Mouse (Mus musculus) adipocyte (in vitro differentiated cells): ENCODE data around the gene Rbm15.

Experiments used
- DNase-seq: peaks from one replicate; pipeline ENCODE4 v3.0.0-alpha.2; 2016; ENCODE audit warnings: low spot score

Gene Rbm15

GRCm38 (mm10) chr3:107333381-107334201 lies at the start of gene Rbm15:
Rbm15 (minus strand) TSS chr3:107333673.
- DNase-seq = peak; percentile 99

GRCm38 (mm10) chr3:107379422-107379821 lies 45.9 kb upstream of the Rbm15 start:
- peak; percentile 24 for DNase-seq

GRCm38 (mm10) chr3:107378626-107379025 lies 45.2 kb upstream of the Rbm15 start:
- DNase-seq = no peak

GRCm38 (mm10) chr3:107374948-107375664 lies 41.6 kb upstream of the Rbm15 start:
- DNase-seq = no peak

GRCm38 (mm10) chr3:107369156-107369555 lies 35.7 kb upstream of the Rbm15 start:
- DNase-seq = no peak

GRCm38 (mm10) chr3:107367938-107368599 lies 34.6 kb upstream of the Rbm15 start:
- DNase-seq = no peak

- no peak for DNase-seq
Measured at GRCm38 (mm10) chr3:107365341-107365740, 31.9 kb upstream of the Rbm15 start.

GRCm38 (mm10) chr3:107363391-107363790 lies 29.9 kb upstream of the Rbm15 start:
- DNase-seq = no peak

GRCm38 (mm10) chr3:107360341-107360740 lies 26.9 kb upstream of the Rbm15 start:
- no peak for DNase-seq

GRCm38 (mm10) chr3:107357700-107358234 lies 24.3 kb upstream of the Rbm15 start:
- no peak for DNase-seq

- peak; percentile 84 for DNase-seq
Measured at GRCm38 (mm10) chr3:107356964-107357441, 23.5 kb upstream of the Rbm15 start.

GRCm38 (mm10) chr3:107355618-107356260 lies 22.3 kb upstream of the Rbm15 start:
- DNase-seq = no peak

GRCm38 (mm10) chr3:107351706-107352105 lies 18.2 kb upstream of the Rbm15 start:
- no peak for DNase-seq

- DNase-seq = peak; percentile 74
Measured at GRCm38 (mm10) chr3:107349006-107349405, 15.5 kb upstream of the Rbm15 start.

- DNase-seq = no peak
Measured at GRCm38 (mm10) chr3:107345033-107345725, 11.7 kb upstream of the Rbm15 start.

- no peak for DNase-seq
Measured at GRCm38 (mm10) chr3:107343971-107344370, 10.5 kb upstream of the Rbm15 start.

- no peak for DNase-seq
Measured at GRCm38 (mm10) chr3:107334202-107334934, 895 bp upstream of the Rbm15 start.

GRCm38 (mm10) chr3:107332960-107333380 lies 503 bp downstream of the Rbm15 start:
- no peak for DNase-seq

- peak; percentile 64 for DNase-seq
Measured at GRCm38 (mm10) chr3:107332127-107332959, 1.1 kb downstream of the Rbm15 start.
